Mouse (Mus musculus): Measurements from ENCODE around the gene Gria4. TPM values are rescaled to one million over a fixed set of nuclear protein-coding genes. Genes with fewer than 3 reads are reported as not detected.
"Not testable (repeated sequence)": the region's sequence is repeated elsewhere in the genome, so short reads cannot be mapped to it uniquely, and the experiment has no call there.

Gene Gria4
- 11.0 and 12.7 TPM in 2 replicates for polyA plus RNA-seq (2015; fragmentation: Nextera tagmentation; extraction: Ambion mirVana)

GRCm38 (mm10) chr9:4795544-4796288 lies at the start of gene Gria4:
Gria4 (minus strand) TSS chr9:4796234.
- peak within 1 kb of the TSS; percentile 80 for H3K27ac ChIP-seq (ENCODE audit: low read length)

GRCm38 (mm10) chr9:4810941-4811340 lies 14.9 kb upstream of the Gria4 start:
- not testable (repeated sequence) for H3K27ac ChIP-seq (ENCODE audit: low read length); H3K9ac ChIP-seq (replicated peaks; ENCODE audit: low read length); H3K36me3 ChIP-seq (ENCODE audit: insufficient read depth, low read length); H3K4me1 ChIP-seq (ENCODE audit: insufficient read depth, low read length); ATAC-seq (ENCODE audit: low FRiP score, low TSS enrichment); H3K27me3 ChIP-seq (ENCODE audit: insufficient read depth, low read length); H3K4me3 ChIP-seq (ENCODE audit: low read length); H3K4me2 ChIP-seq (replicated peaks; ENCODE audit: low read depth, low read length)
- H3K9me3 ChIP-seq (ENCODE audit: low read length): peaks cover 13% of the 10 kb centered on the region
- 69% methylated on average over 2 of the region's 2 CpGs for WGBS

More at GRCm38 (mm10) chr9:4795544-4796288, at the start of gene Gria4:
- H3K9ac ChIP-seq (replicated peaks; ENCODE audit: low read length): peak within 1 kb of the TSS; percentile 72
- H3K4me3 ChIP-seq (ENCODE audit: low read length): peak within 1 kb of the TSS; percentile 69
- no peaks in the 10 kb centered on the region for H3K36me3 ChIP-seq (ENCODE audit: insufficient read depth, low read length)
- under 1% methylated on average over 45 of the region's 46 CpGs for WGBS
- ATAC-seq (ENCODE audit: low FRiP score, low TSS enrichment): peak; percentile 98
- 0 out of 2 replicates have a peak, but pooled peaks cover 4% of the 10 kb centered on the region for H3K27me3 ChIP-seq (ENCODE audit: insufficient read depth, low read length)
- peak within 1 kb of the TSS; percentile 84 for H3K4me2 ChIP-seq (replicated peaks; ENCODE audit: low read depth, low read length)
- H3K4me1 ChIP-seq (ENCODE audit: insufficient read depth, low read length): no peaks in the 10 kb centered on the region
- no peaks in the 10 kb centered on the region for H3K9me3 ChIP-seq (ENCODE audit: low read length)

DNA sequence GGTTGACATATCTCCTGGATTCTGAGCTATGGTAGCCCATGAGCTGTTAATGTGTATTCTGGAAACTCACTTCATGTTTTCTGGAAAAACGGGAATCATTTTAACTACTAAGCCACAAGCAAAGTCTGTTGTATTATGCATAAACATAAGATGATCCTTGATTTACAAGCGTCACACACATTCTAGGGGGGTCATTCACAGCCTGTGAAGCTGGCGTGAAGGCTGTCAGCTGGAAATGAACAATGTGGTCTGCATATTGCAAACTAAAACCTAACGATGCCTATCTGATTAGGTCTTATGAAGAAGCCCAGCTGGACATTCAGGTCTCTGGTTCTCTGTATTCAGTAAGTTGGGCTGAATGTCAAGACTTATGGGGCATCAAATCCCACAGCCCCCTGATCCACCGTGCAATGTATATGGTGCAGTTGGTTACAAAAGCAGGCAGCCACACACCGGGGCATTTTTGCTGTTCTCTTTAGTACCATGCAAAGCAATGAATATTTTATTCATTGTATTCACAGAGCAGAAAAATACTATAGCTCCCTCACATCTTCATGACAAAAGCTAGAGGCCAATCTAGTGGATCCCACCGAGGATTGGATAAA lies 7.2 kb upstream of the Gria4 start:
- Histone ChIP-seq H3K4me1 (ENCODE audit: insufficient read depth, low read length) (no peaks in the 10 kb centered on the region), H3K9me3 (ENCODE audit: low read length) (no peaks in the 10 kb centered on the region), H3K27ac (ENCODE audit: low read length) (no peak overlapping the region), H3K4me3 (ENCODE audit: low read length) (no peak overlapping the region), H3K36me3 (ENCODE audit: insufficient read depth, low read length) (no peaks in the 10 kb centered on the region), H3K27me3 (ENCODE audit: insufficient read depth, low read length) (no peaks in the 10 kb centered on the region), H3K4me2 (replicated peaks; ENCODE audit: low read depth, low read length) (no peak overlapping the region), H3K9ac (replicated peaks; ENCODE audit: low read length) (no peak overlapping the region)
- ATAC-seq (ENCODE audit: low FRiP score, low TSS enrichment): no peak
- WGBS: 61% methylated on average over 7 of the region's 7 CpGs

GRCm38 (mm10) chr9:4797396-4797795 lies 1.4 kb upstream of the Gria4 start:
- 0 out of 2 replicates have a peak, but pooled peaks cover 4% of the 10 kb centered on the region for H3K27me3 ChIP-seq (ENCODE audit: insufficient read depth, low read length)
- H3K4me3 ChIP-seq (ENCODE audit: low read length): no peak overlapping the region
- WGBS: 87% methylated on average over 2 of the region's 2 CpGs
- H3K4me1 ChIP-seq (ENCODE audit: insufficient read depth, low read length): no peaks in the 10 kb centered on the region
- H3K9ac ChIP-seq (replicated peaks; ENCODE audit: low read length): no peak overlapping the region
- no peaks in the 10 kb centered on the region for H3K9me3 ChIP-seq (ENCODE audit: low read length)
- no peak for ATAC-seq (ENCODE audit: low FRiP score, low TSS enrichment)
- no peak overlapping the region for H3K4me2 ChIP-seq (replicated peaks; ENCODE audit: low read depth, low read length)
- H3K27ac ChIP-seq (ENCODE audit: low read length): no peak overlapping the region
- H3K36me3 ChIP-seq (ENCODE audit: insufficient read depth, low read length): no peaks in the 10 kb centered on the region

- H3K27ac ChIP-seq (ENCODE audit: low read length): 0 out of 2 replicates have a peak overlapping the region, but pooled peaks have one; percentile 80
- peak overlapping the region; percentile 84 for H3K4me2 ChIP-seq (replicated peaks; ENCODE audit: low read depth, low read length)
- H3K9me3 ChIP-seq (ENCODE audit: low read length): no peaks in the 10 kb centered on the region
- H3K4me3 ChIP-seq (ENCODE audit: low read length): peak overlapping the region; percentile 69
- H3K36me3 ChIP-seq (ENCODE audit: insufficient read depth, low read length): no peaks in the 10 kb centered on the region
- ATAC-seq (ENCODE audit: low FRiP score, low TSS enrichment): no peak; the same call in 1 of the 2 replicates
- 0 out of 2 replicates have a peak, but pooled peaks cover 4% of the 10 kb centered on the region for H3K27me3 ChIP-seq (ENCODE audit: insufficient read depth, low read length)
- no peaks in the 10 kb centered on the region for H3K4me1 ChIP-seq (ENCODE audit: insufficient read depth, low read length)
- WGBS: 3% methylated on average over 4 of the region's 4 CpGs
- peak overlapping the region; percentile 72 for H3K9ac ChIP-seq (replicated peaks; ENCODE audit: low read length)
Observed at GRCm38 (mm10) chr9:4796289-4796645, 233 bp upstream of the Gria4 start.

DNA sequence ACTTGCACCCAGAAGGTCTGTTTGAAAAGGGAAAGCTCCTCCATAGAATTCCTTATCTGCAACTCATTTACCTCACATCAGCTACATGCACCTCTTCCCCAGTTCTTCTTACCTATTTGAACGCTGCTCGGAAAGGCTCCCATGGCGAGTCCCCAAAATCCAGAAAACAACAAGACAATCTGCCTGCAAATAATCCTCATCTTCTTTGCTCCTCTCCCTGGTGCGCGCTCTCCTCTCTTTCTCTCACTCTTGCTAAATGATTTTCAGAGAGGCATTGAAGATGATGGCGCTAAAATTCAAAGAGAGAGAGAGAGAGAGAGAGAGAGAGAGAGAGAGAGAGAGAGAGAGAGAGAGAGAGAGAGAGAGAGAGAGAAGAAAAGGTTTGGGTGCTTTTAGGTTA lies 959 bp downstream of the Gria4 start:
- no peaks in the 10 kb centered on the region for H3K36me3 ChIP-seq (ENCODE audit: insufficient read depth, low read length)
- ATAC-seq (ENCODE audit: low FRiP score, low TSS enrichment): no peak
- H3K9me3 ChIP-seq (ENCODE audit: low read length): no peaks in the 10 kb centered on the region
- 0 out of 2 replicates have a peak overlapping the region, but pooled peaks have one; percentile 38 for H3K27ac ChIP-seq (ENCODE audit: low read length)
- no peaks in the 10 kb centered on the region for H3K4me1 ChIP-seq (ENCODE audit: insufficient read depth, low read length)
- H3K4me3 ChIP-seq (ENCODE audit: low read length): peak overlapping the region; percentile 69
- H3K27me3 ChIP-seq (ENCODE audit: insufficient read depth, low read length): 0 out of 2 replicates have a peak, but pooled peaks cover 4% of the 10 kb centered on the region
- WGBS: 4% methylated on average over 5 of the region's 6 CpGs
- H3K4me2 ChIP-seq (replicated peaks; ENCODE audit: low read depth, low read length): peak overlapping the region; percentile 84
- H3K9ac ChIP-seq (replicated peaks; ENCODE audit: low read length): peak overlapping the region; percentile 72

DNA sequence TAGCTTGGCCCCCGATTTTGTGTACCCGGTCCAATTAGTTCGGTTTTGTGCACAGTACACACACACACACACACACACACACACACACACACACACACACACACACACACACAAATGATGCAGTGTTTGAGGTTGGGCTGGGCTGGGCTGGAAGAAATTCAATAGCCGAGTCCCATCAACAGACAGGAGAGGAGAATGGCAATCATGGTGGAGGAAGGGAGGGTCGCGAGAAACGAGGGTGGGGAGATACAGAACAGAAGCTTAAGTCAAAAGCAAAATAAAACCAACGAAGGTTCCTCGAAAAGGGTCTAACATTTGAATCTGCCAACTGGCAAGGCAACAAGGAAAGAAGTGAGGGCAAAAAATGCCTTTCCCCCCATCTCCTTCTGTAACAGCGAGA lies 1.6 kb downstream of the Gria4 start:
- Histone ChIP-seq H3K9ac (replicated peaks; ENCODE audit: low read length) (no peak overlapping the region), H3K4me3 (ENCODE audit: low read length) (peak overlapping the region; percentile 69), H3K4me2 (replicated peaks; ENCODE audit: low read depth, low read length) (peak overlapping the region; percentile 84)

GRCm38 (mm10) chr9:4749407-4749806 lies 46.6 kb downstream of the Gria4 start:
- H3K27me3 ChIP-seq (ENCODE audit: insufficient read depth, low read length); H3K36me3 ChIP-seq (ENCODE audit: insufficient read depth, low read length); H3K9me3 ChIP-seq (ENCODE audit: low read length); H3K4me2 ChIP-seq (replicated peaks; ENCODE audit: low read depth, low read length); H3K27ac ChIP-seq (ENCODE audit: low read length); H3K4me3 ChIP-seq (ENCODE audit: low read length); H3K4me1 ChIP-seq (ENCODE audit: insufficient read depth, low read length); H3K9ac ChIP-seq (replicated peaks; ENCODE audit: low read length); ATAC-seq (ENCODE audit: low FRiP score, low TSS enrichment): not testable (repeated sequence)

More for the DNA sequence above, 1.6 kb downstream of the Gria4 start:
- Histone ChIP-seq H3K27me3 (ENCODE audit: insufficient read depth, low read length) (0 out of 2 replicates have a peak, but pooled peaks cover 4% of the 10 kb centered on the region), H3K9me3 (ENCODE audit: low read length) (no peaks in the 10 kb centered on the region), H3K4me1 (ENCODE audit: insufficient read depth, low read length) (no peaks in the 10 kb centered on the region), H3K27ac (ENCODE audit: low read length) (no peak overlapping the region), H3K36me3 (ENCODE audit: insufficient read depth, low read length) (no peaks in the 10 kb centered on the region)
- 32% methylated on average over 10 of the region's 10 CpGs for WGBS
- ATAC-seq (ENCODE audit: low FRiP score, low TSS enrichment): no peak

- Histone ChIP-seq H3K9ac (replicated peaks; ENCODE audit: low read length) (no peak overlapping the region), H3K4me3 (ENCODE audit: low read length) (no peak overlapping the region), H3K9me3 (ENCODE audit: low read length) (no peaks in the 10 kb centered on the region), H3K4me1 (ENCODE audit: insufficient read depth, low read length) (no peaks in the 10 kb centered on the region), H3K4me2 (replicated peaks; ENCODE audit: low read depth, low read length) (no peak overlapping the region), H3K36me3 (ENCODE audit: insufficient read depth, low read length) (no peaks in the 10 kb centered on the region), H3K27me3 (ENCODE audit: insufficient read depth, low read length) (no peaks in the 10 kb centered on the region), H3K27ac (ENCODE audit: low read length) (no peak overlapping the region)
- no peak for ATAC-seq (ENCODE audit: low FRiP score, low TSS enrichment)
- 77% methylated on average over 2 of the region's 2 CpGs for WGBS
Observed at GRCm38 (mm10) chr9:4714086-4714485, 81.9 kb downstream of the Gria4 start.

DNA sequence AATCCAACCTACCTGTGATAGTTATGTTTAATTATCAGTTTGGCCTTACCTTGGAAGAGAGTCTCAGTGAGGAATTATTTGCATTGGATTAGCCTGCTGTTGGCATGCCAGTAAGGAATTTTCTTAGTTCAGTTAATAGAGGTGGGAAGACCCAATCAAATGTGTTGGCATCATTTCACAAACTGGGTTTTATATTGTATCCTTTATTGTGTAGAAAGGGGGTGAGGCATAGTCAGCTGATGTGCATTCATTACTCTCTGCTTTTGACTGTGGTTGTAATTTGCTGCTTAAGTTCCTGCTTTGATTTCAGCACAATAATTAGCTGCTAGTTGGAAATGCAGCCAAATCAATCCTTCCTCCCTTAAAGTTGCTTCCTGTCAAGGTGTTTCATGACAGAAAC lies 83.7 kb downstream of the Gria4 start:
- ATAC-seq (ENCODE audit: low FRiP score, low TSS enrichment): no peak
- H3K4me2 ChIP-seq (replicated peaks; ENCODE audit: low read depth, low read length): no peak overlapping the region
- no peak overlapping the region for H3K4me3 ChIP-seq (ENCODE audit: low read length)
- H3K27me3 ChIP-seq (ENCODE audit: insufficient read depth, low read length): no peaks in the 10 kb centered on the region
- H3K36me3 ChIP-seq (ENCODE audit: insufficient read depth, low read length): no peaks in the 10 kb centered on the region
- no peaks in the 10 kb centered on the region for H3K9me3 ChIP-seq (ENCODE audit: low read length)
- H3K9ac ChIP-seq (replicated peaks; ENCODE audit: low read length): no peak overlapping the region
- H3K27ac ChIP-seq (ENCODE audit: low read length): no peak overlapping the region
- H3K4me1 ChIP-seq (ENCODE audit: insufficient read depth, low read length): no peaks in the 10 kb centered on the region
